Mouse (Mus musculus) gastrocnemius, adult 18-20 months (tissue): ENCODE measurements around the gene Cib3. TPM values are rescaled to one million over a fixed set of nuclear protein-coding genes. Genes with fewer than 3 reads are reported as not detected.

ENCODE experiments used
- DNase-seq: peaks from one replicate; pipeline ENCODE4 v3.0.0; 2021; ENCODE audit warnings: low spot score
- long read RNA-seq, 2 experiments: library from polyadenylated mRNA; stranded (forward); transcript quantifications; one replicate each; pipeline ENCODE4 v2.0.0; 2021
- total RNA-seq, 2 experiments: library from RNA; stranded (reverse); gene quantifications; 2 replicates each; pipeline ENCODE4 v1.2.3; 2021

Gene Cib3
- not detected for total RNA-seq
- long read RNA-seq, experiment 1, result 0 reads
- long read RNA-seq, experiment 2, result 0 reads

- no peak for DNase-seq
Measured at GRCm38 (mm10) chr8:72212751-72213150, at the start of gene Cib3. TSS of gene Cib3 (minus strand) at chr8:72212837.

- DNase-seq, result no peak
Measured at GRCm38 (mm10) chr8:72261872-72262271, 49.2 kb upstream of the Cib3 start.

GRCm38 (mm10) chr8:72261431-72261830, 48.8 kb upstream of the Cib3 start:
- DNase-seq, result no peak

- peak; percentile 71 for DNase-seq
Measured at GRCm38 (mm10) chr8:72261019-72261418, 48.4 kb upstream of the Cib3 start.

- DNase-seq, result peak; percentile 38
Measured at GRCm38 (mm10) chr8:72260585-72260984, 47.9 kb upstream of the Cib3 start.

GRCm38 (mm10) chr8:72259862-72260261, 47.2 kb upstream of the Cib3 start:
- DNase-seq, result no peak

- DNase-seq, result no peak
Measured at GRCm38 (mm10) chr8:72257902-72258238, 45.2 kb upstream of the Cib3 start.

GRCm38 (mm10) chr8:72257171-72257901, 44.7 kb upstream of the Cib3 start:
- DNase-seq, result no peak

- DNase-seq, result no peak
Measured at GRCm38 (mm10) chr8:72244610-72245009, 32.0 kb upstream of the Cib3 start.

- DNase-seq, result no peak
Measured at GRCm38 (mm10) chr8:72242226-72242625, 29.6 kb upstream of the Cib3 start.

- no peak for DNase-seq
Measured at GRCm38 (mm10) chr8:72240951-72241350, 28.3 kb upstream of the Cib3 start.

GRCm38 (mm10) chr8:72240403-72240763, 27.7 kb upstream of the Cib3 start:
- DNase-seq, result no peak

GRCm38 (mm10) chr8:72239499-72240402, 27.1 kb upstream of the Cib3 start, which contains the start of gene Ap1m1:
TSS of gene Ap1m1 (plus strand) at chr8:72240018.
- DNase-seq, result peak; percentile 98

- DNase-seq, result no peak
Measured at GRCm38 (mm10) chr8:72222656-72223055, 10.0 kb upstream of the Cib3 start.

- DNase-seq, result no peak
Measured at GRCm38 (mm10) chr8:72220758-72221157, 8.1 kb upstream of the Cib3 start.

GRCm38 (mm10) chr8:72219541-72220363, 7.1 kb upstream of the Cib3 start, which contains the start of gene Fam32a:
TSS of gene Fam32a (plus strand) at chr8:72219730.
- peak; percentile 90 for DNase-seq

GRCm38 (mm10) chr8:72218781-72219540, 6.3 kb upstream of the Cib3 start:
- DNase-seq, result no peak

GRCm38 (mm10) chr8:72215871-72216270, 3.2 kb upstream of the Cib3 start:
- no peak for DNase-seq

GRCm38 (mm10) chr8:72215060-72215459, 2.4 kb upstream of the Cib3 start:
- DNase-seq, result no peak

GRCm38 (mm10) chr8:72213536-72213935, 899 bp upstream of the Cib3 start, which contains the start of gene Gm11034:
TSS of gene Gm11034 (minus strand) at chr8:72213636.
- no peak for DNase-seq

GRCm38 (mm10) chr8:72211846-72212245, 791 bp downstream of the Cib3 start:
- DNase-seq, result no peak
